Mouse (Mus musculus) adipocyte (in vitro differentiated cells): Measurements from ENCODE around the gene Kcnb1.

Experiments
- DNase-seq: peaks from one replicate; pipeline ENCODE4 v3.0.0-alpha.2; 2016; ENCODE audit warnings: low spot score

The Kcnb1 gene

GRCm38 (mm10) chr2:167190076-167190399 is at the start of gene Kcnb1:
Gene Kcnb1 (minus strand): TSS chr2:167190155.
- no peak for DNase-seq

- no peak for DNase-seq
Measured at GRCm38 (mm10) chr2:167239262-167239661, 49.3 kb upstream of the Kcnb1 start.

GRCm38 (mm10) chr2:167237224-167237623 is 47.3 kb upstream of the Kcnb1 start:
- no peak for DNase-seq

GRCm38 (mm10) chr2:167236174-167236573 is 46.2 kb upstream of the Kcnb1 start:
- no peak for DNase-seq

- DNase-seq: no peak
Measured at GRCm38 (mm10) chr2:167235338-167236018, 45.5 kb upstream of the Kcnb1 start.

- no peak for DNase-seq
Measured at GRCm38 (mm10) chr2:167233771-167234170, 43.8 kb upstream of the Kcnb1 start.

- no peak for DNase-seq
Measured at GRCm38 (mm10) chr2:167233009-167233335, 43.0 kb upstream of the Kcnb1 start.

GRCm38 (mm10) chr2:167232132-167233008 is 42.4 kb upstream of the Kcnb1 start:
- peak; percentile 97 for DNase-seq

GRCm38 (mm10) chr2:167230554-167230953 is 40.6 kb upstream of the Kcnb1 start:
- no peak for DNase-seq

- DNase-seq: no peak
Measured at GRCm38 (mm10) chr2:167224937-167225336, 35.0 kb upstream of the Kcnb1 start.

- peak; percentile 66 for DNase-seq
Measured at GRCm38 (mm10) chr2:167224194-167224593, 34.2 kb upstream of the Kcnb1 start.

GRCm38 (mm10) chr2:167222152-167222551 is 32.2 kb upstream of the Kcnb1 start:
- DNase-seq: peak; percentile 89

- DNase-seq: no peak
Measured at GRCm38 (mm10) chr2:167221159-167221845, 31.3 kb upstream of the Kcnb1 start.

- no peak for DNase-seq
Measured at GRCm38 (mm10) chr2:167220736-167221135, 30.8 kb upstream of the Kcnb1 start.

- peak; percentile 88 for DNase-seq
Measured at GRCm38 (mm10) chr2:167219154-167219775, 29.3 kb upstream of the Kcnb1 start.

- DNase-seq: no peak
Measured at GRCm38 (mm10) chr2:167213666-167214065, 23.7 kb upstream of the Kcnb1 start.

GRCm38 (mm10) chr2:167213076-167213475 is 23.1 kb upstream of the Kcnb1 start:
- DNase-seq: peak; percentile 48

- no peak for DNase-seq
Measured at GRCm38 (mm10) chr2:167212551-167212950, 22.6 kb upstream of the Kcnb1 start.

- no peak for DNase-seq
Measured at GRCm38 (mm10) chr2:167212089-167212488, 22.1 kb upstream of the Kcnb1 start.

GRCm38 (mm10) chr2:167209900-167210299 is 19.9 kb upstream of the Kcnb1 start:
- no peak for DNase-seq

GRCm38 (mm10) chr2:167208984-167209383 is 19.0 kb upstream of the Kcnb1 start:
- no peak for DNase-seq

- DNase-seq: no peak
Measured at GRCm38 (mm10) chr2:167205918-167206629, 16.1 kb upstream of the Kcnb1 start.
